Mouse (Mus musculus) gastrocnemius, postnatal 10 days (tissue): ENCODE data around the gene Fam160b1. TPM values are rescaled to one million over a fixed set of nuclear protein-coding genes. Genes with fewer than 3 reads are reported as not detected.

ENCODE experiments used
- DNase-seq: peaks from one replicate; pipeline ENCODE4 v3.0.0; 2021; ENCODE audit warnings: mixed read lengths
- total RNA-seq, 2 experiments: library from RNA; stranded (reverse); gene quantifications; 2 replicates each; pipeline ENCODE4 v1.2.3; 2021

The Fam160b1 gene
- total RNA-seq, 2 experiments from 2014 or later = 9.6 to 12.8 TPM

DNA sequence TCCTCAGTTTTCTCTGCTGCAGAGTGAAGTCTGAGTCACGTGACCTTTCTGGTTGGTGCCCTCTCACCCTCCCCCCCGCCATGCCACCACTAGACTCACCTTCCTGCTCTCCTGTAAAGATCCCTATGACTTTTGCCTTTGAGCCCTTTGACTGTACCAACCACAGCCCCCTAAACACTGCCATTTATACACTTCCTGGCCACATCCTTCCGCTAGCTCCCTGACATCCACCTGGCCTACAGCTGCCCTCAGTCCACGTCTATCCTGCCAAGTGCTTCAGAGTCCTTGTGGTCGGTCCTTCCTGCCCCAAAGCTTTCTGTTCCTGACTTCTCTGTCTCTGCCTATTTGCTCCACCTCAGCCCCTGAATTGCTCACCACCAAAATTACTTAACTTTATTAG is 16.6 kb upstream of the Fam160b1 start:
- no peak for DNase-seq

DNA sequence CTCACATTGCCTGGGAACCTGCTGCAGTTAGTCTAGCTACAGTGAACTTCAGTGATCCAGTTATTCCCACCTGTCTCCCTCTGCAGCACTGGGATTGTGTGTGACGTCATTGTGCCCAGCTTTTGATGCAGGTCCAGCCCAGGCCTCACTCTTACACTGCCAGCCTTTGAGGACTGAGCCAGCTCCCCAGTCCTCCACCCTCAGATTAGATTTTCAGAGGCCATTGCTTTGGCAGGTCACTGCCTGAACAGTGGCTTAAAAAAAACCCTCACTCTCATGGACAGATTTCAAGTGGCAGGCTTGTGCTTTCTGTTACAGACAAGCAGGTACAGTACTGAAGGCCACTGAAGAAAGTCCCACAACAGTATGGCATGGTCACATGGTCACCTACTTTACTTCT is 15.8 kb upstream of the Fam160b1 start:
- no peak for DNase-seq

- DNase-seq = no peak
These were observed 11.4 kb upstream of the Fam160b1 start for GRCm38 (mm10) chr19:57349096-57349495.

- DNase-seq = no peak
These were observed 8.0 kb upstream of the Fam160b1 start for GRCm38 (mm10) chr19:57352337-57352935.

- DNase-seq = no peak
These were observed 7.3 kb upstream of the Fam160b1 start for GRCm38 (mm10) chr19:57353228-57353627.

DNA sequence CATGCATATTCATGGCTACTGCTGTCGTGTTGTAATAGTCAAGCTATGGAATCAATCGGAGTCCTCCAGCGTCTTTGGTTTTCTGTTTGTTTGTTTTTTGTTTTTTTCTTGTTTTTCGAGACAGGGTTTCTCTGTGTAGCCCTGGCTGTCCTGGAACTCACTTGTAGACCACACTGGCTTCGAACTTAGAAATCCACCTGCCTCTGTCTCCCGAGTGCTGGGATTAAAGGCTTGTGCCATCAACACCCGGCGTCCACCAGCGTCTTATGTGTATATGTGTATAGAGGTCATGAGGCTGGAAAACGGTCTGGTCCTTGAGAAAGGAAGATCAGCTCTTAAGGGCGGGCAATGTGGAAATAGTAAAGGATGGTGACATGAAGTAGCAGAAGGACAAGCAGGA is 6.4 kb upstream of the Fam160b1 start:
- DNase-seq = no peak

GRCm38 (mm10) chr19:57354715-57355114 is 5.8 kb upstream of the Fam160b1 start:
- DNase-seq = no peak

GRCm38 (mm10) chr19:57355451-57356251 is 4.8 kb upstream of the Fam160b1 start:
- DNase-seq = no peak

- no peak for DNase-seq
These were observed 4.2 kb upstream of the Fam160b1 start for GRCm38 (mm10) chr19:57356273-57356672.

GRCm38 (mm10) chr19:57357244-57357643 is 3.2 kb upstream of the Fam160b1 start:
- DNase-seq = no peak

GRCm38 (mm10) chr19:57357811-57358210 is 2.7 kb upstream of the Fam160b1 start:
- DNase-seq = no peak

- peak; percentile 73 for DNase-seq
These were observed 2.2 kb upstream of the Fam160b1 start for GRCm38 (mm10) chr19:57358322-57358721.

DNA sequence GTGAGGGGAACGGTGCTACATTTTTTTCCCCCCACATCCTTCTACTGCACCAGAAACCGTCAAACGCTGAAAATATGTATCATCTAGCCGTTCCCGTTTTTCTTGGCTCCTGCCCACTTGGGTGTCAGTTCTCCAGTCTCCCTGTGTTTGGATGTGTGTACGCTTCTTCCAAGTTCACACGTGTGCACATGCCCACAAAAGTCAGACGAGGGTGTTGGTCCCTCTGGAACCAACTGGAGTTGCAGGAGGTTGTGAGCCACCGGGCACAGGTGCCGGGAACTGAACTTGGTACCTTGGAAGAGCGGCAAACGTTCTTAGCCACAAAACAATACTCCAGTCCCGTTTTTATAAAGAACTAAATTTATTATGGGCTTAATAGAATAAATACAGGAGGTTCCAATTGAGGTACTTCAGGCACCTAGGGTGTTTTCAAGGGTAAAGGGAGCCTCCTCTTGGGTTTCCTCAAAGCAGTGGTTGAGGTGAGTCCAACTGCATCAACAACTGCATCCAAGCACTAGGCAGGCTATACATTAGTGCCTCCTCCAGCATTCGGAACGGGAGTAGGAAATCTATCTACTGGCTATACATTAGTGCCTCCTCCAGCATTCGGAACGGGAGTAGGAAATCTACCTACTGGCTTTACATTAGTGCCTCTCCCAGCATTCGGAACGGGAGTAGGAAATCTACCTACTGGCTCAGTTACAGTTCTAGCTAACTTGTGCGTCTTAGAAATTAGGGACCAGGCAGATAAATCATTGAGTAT is 1.5 kb upstream of the Fam160b1 start:
- DNase-seq = no peak

DNA sequence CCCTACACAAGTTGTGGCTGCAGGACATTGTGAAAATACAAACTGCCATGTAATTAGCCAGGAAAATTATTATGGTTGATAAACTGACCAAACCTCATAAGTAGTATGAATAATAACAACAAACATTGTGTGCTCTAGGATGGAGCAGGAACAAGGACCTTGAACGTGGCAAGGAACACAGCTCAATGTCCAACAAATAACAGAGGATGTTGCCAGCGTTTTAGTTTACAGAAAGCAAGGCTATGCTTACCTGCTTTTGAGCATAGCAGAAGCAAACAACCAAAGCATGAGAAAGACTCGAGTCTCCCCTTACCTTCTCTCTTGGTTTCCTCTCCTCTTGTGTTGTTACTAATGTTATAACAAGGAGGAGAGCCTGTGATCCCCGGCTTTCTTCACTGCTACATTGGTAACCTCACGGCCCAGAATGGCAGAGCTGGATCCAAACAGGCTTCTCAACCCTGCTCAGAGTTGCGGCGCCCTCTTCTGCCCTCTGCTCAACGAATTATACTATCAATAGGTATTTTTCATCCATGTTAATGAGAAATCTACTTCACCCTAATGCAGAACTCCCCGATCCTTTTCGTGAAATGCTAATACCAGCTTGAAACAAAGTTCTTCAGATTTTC is 666 bp upstream of the Fam160b1 start:
- DNase-seq = no peak

GRCm38 (mm10) chr19:57361131-57361938 is 855 bp downstream of the Fam160b1 start:
- peak; percentile 54 for DNase-seq

DNA sequence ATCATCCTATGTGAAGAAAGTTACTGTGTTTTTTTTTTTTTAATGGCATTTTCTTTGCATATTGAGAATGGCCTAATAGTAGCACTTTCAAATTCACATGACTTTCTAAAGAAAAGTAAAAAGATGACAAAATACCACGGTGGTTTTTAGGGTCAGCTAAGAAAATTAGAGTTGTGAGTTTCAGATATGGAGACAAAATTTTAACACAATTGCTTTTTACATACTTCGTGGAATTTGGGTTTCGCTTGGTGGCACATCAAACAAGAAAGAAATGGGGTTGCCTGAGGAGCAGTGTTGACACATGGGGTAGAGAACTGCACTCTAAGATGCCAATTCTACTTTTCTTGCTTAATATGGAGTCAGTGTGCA is 1.4 kb downstream of the Fam160b1 start:
- DNase-seq = no peak

GRCm38 (mm10) chr19:57362586-57362985 is 2.1 kb downstream of the Fam160b1 start:
- no peak for DNase-seq

DNA sequence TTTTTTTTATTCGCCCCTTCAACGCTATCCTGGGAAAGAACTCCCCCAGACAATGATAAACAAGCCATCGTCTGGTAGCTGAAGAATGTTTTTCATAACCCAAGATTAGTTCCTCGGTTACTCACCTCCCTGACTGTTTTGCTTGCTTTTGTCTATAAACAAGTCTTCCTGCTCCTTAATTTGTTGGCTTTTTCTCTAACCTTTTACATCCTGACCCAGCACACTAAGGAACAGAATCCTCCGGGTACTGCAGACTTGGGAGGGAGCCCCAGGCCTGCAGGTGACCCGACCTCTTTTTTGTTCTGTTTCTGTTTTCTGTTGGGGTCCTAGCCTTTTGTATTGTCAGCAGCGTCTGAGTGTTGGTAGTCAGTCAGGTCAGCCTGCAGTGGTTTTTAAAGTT is 2.6 kb downstream of the Fam160b1 start:
- DNase-seq = no peak

GRCm38 (mm10) chr19:57363538-57363937 is 3.1 kb downstream of the Fam160b1 start:
- DNase-seq = no peak

- DNase-seq = peak; percentile 38
These were observed 4.6 kb downstream of the Fam160b1 start for GRCm38 (mm10) chr19:57364942-57365673.

DNA sequence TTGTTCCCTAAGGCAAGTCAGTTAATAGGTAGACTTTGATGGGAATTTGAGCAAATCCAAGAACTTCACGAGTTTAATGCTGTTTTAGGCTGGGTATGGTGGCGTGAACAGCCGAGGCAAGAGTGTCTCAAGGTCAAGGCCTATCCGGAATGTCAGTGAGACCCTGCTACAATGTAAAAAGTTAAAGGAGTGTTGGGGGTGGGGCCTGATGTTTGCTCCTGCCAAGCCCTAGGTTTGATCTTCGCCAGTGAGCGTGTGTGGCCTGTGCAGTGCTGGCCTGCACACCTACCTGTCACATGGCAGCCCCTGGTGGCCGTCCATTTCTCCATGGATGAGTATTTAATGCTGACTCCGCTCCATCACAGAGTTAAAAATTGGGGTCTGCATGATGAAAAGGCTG is 5.5 kb downstream of the Fam160b1 start:
- DNase-seq = no peak
